Mouse (Mus musculus) MEL (cell line): ENCODE measurements around the gene Psmg3. TPM values are rescaled to one million over a fixed set of nuclear protein-coding genes. Genes with fewer than 3 reads are reported as not detected.
A peak's percentile ranks its signal among the peaks of the same experiment; 100 is the strongest.

ENCODE experiments used
- DNase-seq: peaks from one replicate; pipeline ENCODE4 v3.0.0; 2011; ENCODE audit warnings: low read depth, low spot score
- H3K27ac ChIP-seq: 2 replicates; pipeline ENCODE4 v1.5.1; 2012; ENCODE audit warnings: low read depth, mild to moderate bottlenecking, control low read depth, low read length, moderate library complexity; ENCODE audit not compliant: control insufficient read depth
- H3K27me3 ChIP-seq, 2 experiments: fragments of 150-350 bp in 1 of 2; sonication (generic) in 1 of 2; 2 replicates each; pipeline ENCODE4 v1.6.1; 2012; ENCODE audit warnings: low read length in 2 of 2, mild to moderate bottlenecking in 2 of 2, improper control_type of control experiment in 1 of 2, moderate library complexity in 1 of 2; ENCODE audit not compliant: insufficient read depth in 2 of 2, control insufficient read depth in 1 of 2
- H3K36me3 ChIP-seq, 2 experiments: 2 replicates each; pipeline ENCODE4 v1.6.1; 2012 to 2014; ENCODE audit warnings: low read length in 2 of 2, improper control_type of control experiment in 1 of 2, inconsistent platforms in 1 of 2, mild to moderate bottlenecking in 1 of 2; ENCODE audit not compliant: insufficient read depth in 2 of 2, control insufficient read depth in 1 of 2
- H3K4me1 ChIP-seq, 2 experiments: fragments of 150-350 bp in 1 of 2; sonication (generic) in 1 of 2; 2 replicates each; pipeline ENCODE4 v1.6.1; 2012; ENCODE audit warnings: low read length in 2 of 2, improper control_type of control experiment in 1 of 2, mild to moderate bottlenecking in 1 of 2; ENCODE audit not compliant: insufficient read depth in 2 of 2, control insufficient read depth in 1 of 2
- H3K4me3 ChIP-seq, 2 experiments: fragments of 150-350 bp in 1 of 2; sonication (generic) in 1 of 2; 2 replicates each; pipeline ENCODE4 v1.5.1; 2012; ENCODE audit warnings: low read depth in 2 of 2, low read length in 2 of 2, mild to moderate bottlenecking in 2 of 2, moderate library complexity in 2 of 2, control low read depth in 1 of 2, improper control_type of control experiment in 1 of 2; ENCODE audit not compliant: control insufficient read depth in 1 of 2, insufficient read depth in 1 of 2
- H3K79me2 ChIP-seq: 2 replicates; pipeline ENCODE4 v1.6.1; 2012; ENCODE audit warnings: mild to moderate bottlenecking, low read length, moderate library complexity; ENCODE audit not compliant: control insufficient read depth, poor library complexity, insufficient read depth
- H3K9ac ChIP-seq: 2 replicates; pipeline ENCODE4 v1.6.1; 2012; ENCODE audit warnings: low read depth, mild to moderate bottlenecking, control low read depth, low read length, moderate library complexity; ENCODE audit not compliant: control insufficient read depth, poor library complexity, severe bottlenecking
- H3K9me3 ChIP-seq: fragments of 150-350 bp; sonication (generic); replicated peaks from 2 replicates; pipeline ENCODE4 v1.6.1; 2012; ENCODE audit warnings: mild to moderate bottlenecking, low read length, improper control_type of control experiment, moderate library complexity; ENCODE audit not compliant: insufficient read depth
- CHD2 ChIP-seq: IDR thresholded peaks from 2 replicates; pipeline ENCODE4 v1.6.1; 2011; ENCODE audit warnings: low read length, improper control_type of control experiment
- CTCF ChIP-seq, 3 experiments: IDR thresholded peaks in 2 of 3; conservative IDR thresholded peaks in 1 of 3; 2 replicates each; pipeline ENCODE4 v1.5.1; 2011 to 2012; ENCODE audit warnings: low read length in 3 of 3, low read depth in 2 of 3, mild to moderate bottlenecking in 2 of 3, improper control_type of control experiment in 1 of 3, inconsistent platforms in 1 of 3, mixed read lengths in 1 of 3, moderate library complexity in 1 of 3; ENCODE audit not compliant: control insufficient read depth in 1 of 3, insufficient read depth in 1 of 3, poor library complexity in 1 of 3, severe bottlenecking in 1 of 3
- EP300 ChIP-seq, 2 experiments: IDR thresholded peaks; 2 replicates each; pipeline ENCODE4 v1.6.1; 2011; ENCODE audit warnings: improper control_type of control experiment in 2 of 2, low read length in 2 of 2, low read depth in 1 of 2, mild to moderate bottlenecking in 1 of 2
- GABPA ChIP-seq: IDR thresholded peaks from 2 replicates; pipeline ENCODE4 v1.6.1; 2012; ENCODE audit warnings: low read depth, mild to moderate bottlenecking, inconsistent platforms, low read length, improper control_type of control experiment, moderate library complexity
- GATA1 ChIP-seq: IDR thresholded peaks from 2 replicates; pipeline ENCODE4 v1.6.1; 2011; ENCODE audit warnings: low read depth, low read length, improper control_type of control experiment
- KAT2A ChIP-seq: conservative IDR thresholded peaks from 2 replicates; pipeline ENCODE4 v1.6.1; 2012; ENCODE audit warnings: low read depth, low read length, improper control_type of control experiment, inconsistent platforms
- MAFK ChIP-seq: IDR thresholded peaks from 2 replicates; pipeline ENCODE4 v1.6.1; 2011; ENCODE audit warnings: low read depth, mild to moderate bottlenecking, low read length, improper control_type of control experiment, borderline replicate concordance
- MAX ChIP-seq: IDR thresholded peaks from 2 replicates; pipeline ENCODE4 v1.6.1; 2011; ENCODE audit warnings: low read length, improper control_type of control experiment
- MAZ ChIP-seq: IDR thresholded peaks from 2 replicates; pipeline ENCODE4 v1.6.1; 2012; ENCODE audit warnings: low read depth, mild to moderate bottlenecking, inconsistent platforms, low read length, improper control_type of control experiment
- MXI1 ChIP-seq: IDR thresholded peaks from 2 replicates; pipeline ENCODE4 v1.6.1; 2011; ENCODE audit warnings: mild to moderate bottlenecking, low read depth, low read length, improper control_type of control experiment
- MYB ChIP-seq: IDR thresholded peaks from 2 replicates; pipeline ENCODE4 v1.6.1; 2011; ENCODE audit warnings: mild to moderate bottlenecking, low read depth, low read length, improper control_type of control experiment
- NRF1 ChIP-seq: IDR thresholded peaks from 2 replicates; pipeline ENCODE4 v1.6.1; 2014; ENCODE audit warnings: low read depth, mild to moderate bottlenecking, inconsistent platforms, low read length, improper control_type of control experiment, moderate library complexity; ENCODE audit not compliant: poor library complexity, insufficient read depth, severe bottlenecking
- POLR2A ChIP-seq, 2 experiments: IDR thresholded peaks; 2 replicates each; pipeline ENCODE4 v1.6.1; 2011 to 2012; ENCODE audit warnings: low read length in 2 of 2, mild to moderate bottlenecking in 2 of 2, control low read depth in 1 of 2, improper control_type of control experiment in 1 of 2, low read depth in 1 of 2, moderate library complexity in 1 of 2; ENCODE audit not compliant: control insufficient read depth in 1 of 2, insufficient read depth in 1 of 2, poor library complexity in 1 of 2
- POLR2AphosphoS5 ChIP-seq: IDR thresholded peaks from 2 replicates; pipeline ENCODE4 v1.6.1; 2012; ENCODE audit warnings: low read depth, borderline replicate concordance, mild to moderate bottlenecking, inconsistent platforms, low read length, moderate library complexity, mixed read lengths
- RAD21 ChIP-seq: IDR thresholded peaks from 2 replicates; pipeline ENCODE4 v1.6.1; 2011; ENCODE audit warnings: mild to moderate bottlenecking, low read depth, low read length, improper control_type of control experiment
- SMC3 ChIP-seq: IDR thresholded peaks from 2 replicates; pipeline ENCODE4 v1.6.1; 2011; ENCODE audit warnings: low read depth, low read length, improper control_type of control experiment
- TAL1 ChIP-seq: IDR thresholded peaks from 2 replicates; pipeline ENCODE4 v1.6.1; 2012; ENCODE audit warnings: mild to moderate bottlenecking, inconsistent platforms, low read length, moderate library complexity, mixed read lengths
- TBP ChIP-seq: IDR thresholded peaks from 2 replicates; pipeline ENCODE4 v1.8.0; 2011; ENCODE audit warnings: low read depth, low read length, improper control_type of control experiment
- TCF12 ChIP-seq: IDR thresholded peaks from 2 replicates; pipeline ENCODE4 v1.6.1; 2014; ENCODE audit warnings: low read depth, mild to moderate bottlenecking, inconsistent platforms, low read length, improper control_type of control experiment, moderate library complexity
- UBTF ChIP-seq: IDR thresholded peaks from 2 replicates; pipeline ENCODE4 v1.6.1; 2012; ENCODE audit warnings: low read depth, mild to moderate bottlenecking, inconsistent platforms, low read length, improper control_type of control experiment, moderate library complexity, borderline replicate concordance; ENCODE audit not compliant: insufficient read depth
- USF2 ChIP-seq, 2 experiments: IDR thresholded peaks; 2 replicates each; pipeline ENCODE4 v1.6.1; 2011 to 2012; ENCODE audit warnings: improper control_type of control experiment in 2 of 2, low read length in 2 of 2, borderline replicate concordance in 1 of 2, inconsistent platforms in 1 of 2, low read depth in 1 of 2, mild to moderate bottlenecking in 1 of 2; ENCODE audit not compliant: insufficient read depth in 1 of 2
- ZC3H11A ChIP-seq: IDR thresholded peaks from 2 replicates; pipeline ENCODE4 v1.6.1; 2012; ENCODE audit warnings: low read depth, mild to moderate bottlenecking, inconsistent platforms, low read length, improper control_type of control experiment
- polyA plus RNA-seq, 2 experiments: library from polyadenylated mRNA; stranded (reverse) in 1 of 2; unstranded in 1 of 2; fragments of >175 nt in 1 of 2; fragments of >200 nt in 1 of 2; gene quantifications; 2 replicates each; pipeline versions ENCODE4 v1.2.1 to v1.2.4; 2012; ENCODE audit warnings: low replicate concordance in 2 of 2, low read depth in 1 of 2; ENCODE audit not compliant: insufficient read length in 2 of 2, insufficient read depth in 1 of 2, missing spikeins in 1 of 2
- total RNA-seq: library from RNA; depleted of rRNA; stranded (reverse); fragments of 300-350 nt; gene quantifications from 2 replicates; pipeline ENCODE4 v1.2.3, GENCODE M21; 2012

Gene Psmg3
- total and polyA plus RNA-seq, 3 experiments: 75.4 to 81.9 TPM; not detected in 1

- Histone ChIP-seq H3K4me1 (peaks cover 2 to 37% of the 10 kb centered on the region in 2 experiments; a peak in 3 of 4 replicates), H3K36me3 (peaks cover 0 to 14% of the 10 kb centered on the region in 2 experiments; a peak in 3 of 4 replicates), H3K27me3 (no peaks in the 10 kb centered on the region), H3K79me2 (peaks cover 2% of the 10 kb centered on the region; the same call in 1 of the 2 replicates), H3K9ac (no peak within 1 kb of the TSS), H3K4me3 (no peak within 1 kb of the TSS), H3K9me3 (no peaks in the 10 kb centered on the region), H3K27ac (no peak within 1 kb of the TSS)
- DNase-seq: no peak
- TF ChIP-seq GABPA: no peak
- no peak for TF ChIP-seq MAX
- TF ChIP-seq POLR2AphosphoS5: no peak
- TF ChIP-seq ZC3H11A: no peak
- no peak for TF ChIP-seq TAL1
- TF ChIP-seq POLR2A (IDR thresholded peaks at IDR 0.05; ENCODE audit: control insufficient read depth in 1 of 2, insufficient read depth in 1 of 2, low read depth in 1 of 2, low read length in 2 of 2, poor library complexity in 1 of 2): no peak
Measured at GRCm38 (mm10) chr5:139819538-139820181, 7.0 kb downstream of the Psmg3 start, which contains the start of gene Tmem184a. TSS of gene Tmem184a (minus strand) at chr5:139819917.

- TF ChIP-seq EP300 (IDR thresholded peaks at IDR 0.05; ENCODE audit: low read depth in 1 of 2, low read length in 2 of 2): no peak
- TF ChIP-seq CHD2: no peak
- TF ChIP-seq CTCF (IDR thresholded peaks at IDR 0.05 in 2 of 3, conservative IDR thresholded peaks at IDR 0.05 in 1 of 3; ENCODE audit: control insufficient read depth in 1 of 3, insufficient read depth in 1 of 3, low read depth in 2 of 3, low read length in 3 of 3, poor library complexity in 1 of 3, severe bottlenecking in 1 of 3): peak; percentile 81 to 90 (median 86)
- TF ChIP-seq TCF12: no peak
- no peak for TF ChIP-seq USF2 (IDR thresholded peaks at IDR 0.05; ENCODE audit: borderline replicate concordance in 1 of 2, insufficient read depth in 1 of 2, low read depth in 1 of 2, low read length in 2 of 2)
- peak; percentile 76 for TF ChIP-seq RAD21
- no peak for TF ChIP-seq MYB
- no peak for TF ChIP-seq NRF1
- no peak for TF ChIP-seq MAFK
- TF ChIP-seq TAL1: no peak
- no peak for TF ChIP-seq KAT2A
- TF ChIP-seq UBTF: no peak
- no peak for TF ChIP-seq GATA1
- TF ChIP-seq TBP: no peak
- peak; percentile 67 for TF ChIP-seq ZC3H11A
- peak; percentile 75 for TF ChIP-seq SMC3
- TF ChIP-seq MXI1: no peak
- no peak for TF ChIP-seq POLR2A (IDR thresholded peaks at IDR 0.05; ENCODE audit: control insufficient read depth in 1 of 2, insufficient read depth in 1 of 2, low read depth in 1 of 2, low read length in 2 of 2, poor library complexity in 1 of 2)
- no peak for TF ChIP-seq MAZ
- H3K4me3 ChIP-seq: no peak overlapping the region
- H3K79me2 ChIP-seq: no peaks in the 10 kb centered on the region
- peaks cover 0 to 14% of the 10 kb centered on the region in 2 experiments; a peak in 3 of 4 replicates for H3K36me3 ChIP-seq
- no peak overlapping the region for H3K27ac ChIP-seq
- H3K9ac ChIP-seq: no peak overlapping the region
- no peaks in the 10 kb centered on the region for H3K27me3 ChIP-seq
- peaks cover 2 to 37% of the 10 kb centered on the region in 2 experiments; a peak in 3 of 4 replicates for H3K4me1 ChIP-seq
- DNase-seq: peak; percentile 80
- H3K9me3 ChIP-seq: no peaks in the 10 kb centered on the region
Measured at GRCm38 (mm10) chr5:139818801-139819200, 7.9 kb downstream of the Psmg3 start.
